Mouse (Mus musculus): ENCODE data around the gene Mpc2. TPM values are rescaled to one million over a fixed set of nuclear protein-coding genes. Genes with fewer than 3 reads are reported as not detected.

Gene Mpc2
- total and polyA plus RNA-seq, 2 experiments: 227 to 312 TPM

- no peaks in the 10 kb centered on the region; the same call in none of the 2 replicates for H3K4me1 ChIP-seq (ENCODE audit: control insufficient read depth, insufficient read depth, low read length)
- no peak for DNase-seq (ENCODE audit: extremely low read depth, low read depth, low spot score)
- no peak overlapping the region for H3K27ac ChIP-seq (replicated peaks; ENCODE audit: insufficient read depth, low read depth, low read length)
- peaks cover 20% of the 10 kb centered on the region; the same call in 1 of the 2 replicates for H3K79me2 ChIP-seq (ENCODE audit: control insufficient read depth, insufficient read depth, low read length)
- TF ChIP-seq POLR2A (IDR thresholded peaks at IDR 0.05; ENCODE audit: extremely low read depth, insufficient read depth, low read length) (no peak), CTCF (IDR thresholded peaks at IDR 0.05; ENCODE audit: low read depth, low read length) (no peak)
- no peak overlapping the region for H3K4me3 ChIP-seq (ENCODE audit: insufficient read depth, low read depth, low read length)
- no peak overlapping the region for H3K9ac ChIP-seq (ENCODE audit: low read depth, low read length)
- H3K27me3 ChIP-seq (ENCODE audit: control insufficient read depth, insufficient read depth, low read length): no peaks in the 10 kb centered on the region
- WGBS: 92% methylated on average over 3 of the region's 3 CpGs
- no peaks in the 10 kb centered on the region for H3K36me3 ChIP-seq (ENCODE audit: control insufficient read depth, insufficient read depth, low read length)
Measured at GRCm38 (mm10) chr1:165440788-165441187, 19.6 kb upstream of the Mpc2 start.

DNA sequence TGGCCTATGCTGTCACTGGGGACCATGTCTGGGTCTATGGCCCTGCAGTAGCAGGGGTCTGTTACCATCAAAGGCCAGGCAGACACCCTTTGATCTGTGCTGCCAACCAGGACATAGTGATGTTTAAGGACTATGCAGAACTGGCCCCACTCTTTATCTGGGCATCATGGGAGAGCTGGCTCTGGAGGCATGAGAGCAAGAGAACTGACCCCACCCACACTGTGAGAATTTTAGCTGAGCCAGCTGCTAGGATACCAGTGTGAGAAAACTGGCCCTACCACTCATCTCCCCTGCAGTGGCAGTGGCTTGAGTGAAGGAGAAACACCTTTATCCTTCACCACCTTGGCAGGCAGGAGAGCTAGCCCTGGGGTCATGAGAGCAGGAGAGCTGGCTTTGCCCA is 19.2 kb upstream of the Mpc2 start:
- H3K9ac ChIP-seq (ENCODE audit: low read depth, low read length): no peak overlapping the region
- no peaks in the 10 kb centered on the region for H3K27me3 ChIP-seq (ENCODE audit: control insufficient read depth, insufficient read depth, low read length)
- TF ChIP-seq POLR2A (IDR thresholded peaks at IDR 0.05; ENCODE audit: extremely low read depth, insufficient read depth, low read length) (no peak), CTCF (IDR thresholded peaks at IDR 0.05; ENCODE audit: low read depth, low read length) (no peak)
- peaks cover 20% of the 10 kb centered on the region; the same call in 1 of the 2 replicates for H3K79me2 ChIP-seq (ENCODE audit: control insufficient read depth, insufficient read depth, low read length)
- no peaks in the 10 kb centered on the region for H3K36me3 ChIP-seq (ENCODE audit: control insufficient read depth, insufficient read depth, low read length)
- H3K4me3 ChIP-seq (ENCODE audit: insufficient read depth, low read depth, low read length): no peak overlapping the region
- no peaks in the 10 kb centered on the region; the same call in none of the 2 replicates for H3K4me1 ChIP-seq (ENCODE audit: control insufficient read depth, insufficient read depth, low read length)
- no peak overlapping the region for H3K27ac ChIP-seq (replicated peaks; ENCODE audit: insufficient read depth, low read depth, low read length)
- no peak for DNase-seq (ENCODE audit: extremely low read depth, low read depth, low spot score)

DNA sequence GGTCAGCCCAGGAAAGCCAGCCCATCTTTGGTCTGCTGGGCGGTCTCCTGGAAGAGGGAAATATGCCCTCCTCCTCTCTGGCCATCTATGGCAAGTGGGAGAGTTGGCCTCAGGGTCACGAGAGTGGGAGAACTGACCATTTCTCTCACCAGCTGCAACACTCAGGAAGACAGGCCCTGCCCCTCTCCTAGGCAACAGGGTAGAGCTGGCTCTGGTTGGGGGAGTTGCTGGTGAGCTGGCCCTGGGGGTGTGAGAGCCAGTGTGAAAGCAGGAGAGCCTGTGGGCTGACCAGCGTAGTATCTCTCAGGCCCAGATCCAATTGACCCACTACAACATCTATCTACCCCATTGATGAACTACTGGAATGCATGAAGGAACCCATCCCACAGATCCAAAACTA is 18.7 kb upstream of the Mpc2 start:
- Histone ChIP-seq H3K79me2 (ENCODE audit: control insufficient read depth, insufficient read depth, low read length) (peaks cover 20% of the 10 kb centered on the region; the same call in 1 of the 2 replicates), H3K4me3 (ENCODE audit: insufficient read depth, low read depth, low read length) (no peak overlapping the region), H3K27me3 (ENCODE audit: control insufficient read depth, insufficient read depth, low read length) (no peaks in the 10 kb centered on the region), H3K9ac (ENCODE audit: low read depth, low read length) (no peak overlapping the region), H3K4me1 (ENCODE audit: control insufficient read depth, insufficient read depth, low read length) (no peaks in the 10 kb centered on the region; the same call in none of the 2 replicates), H3K36me3 (ENCODE audit: control insufficient read depth, insufficient read depth, low read length) (no peaks in the 10 kb centered on the region), H3K27ac (replicated peaks; ENCODE audit: insufficient read depth, low read depth, low read length) (no peak overlapping the region)
- no peak for DNase-seq (ENCODE audit: extremely low read depth, low read depth, low spot score)
- 87% methylated on average over 3 of the region's 3 CpGs for WGBS
- TF ChIP-seq POLR2A (IDR thresholded peaks at IDR 0.05; ENCODE audit: extremely low read depth, insufficient read depth, low read length) (no peak), CTCF (IDR thresholded peaks at IDR 0.05; ENCODE audit: low read depth, low read length) (no peak)

- Histone ChIP-seq H3K9ac (ENCODE audit: low read depth, low read length) (peak overlapping the region; percentile 96), H3K27me3 (ENCODE audit: control insufficient read depth, insufficient read depth, low read length) (no peaks in the 10 kb centered on the region), H3K36me3 (ENCODE audit: control insufficient read depth, insufficient read depth, low read length) (no peaks in the 10 kb centered on the region), H3K4me3 (ENCODE audit: insufficient read depth, low read depth, low read length) (peak overlapping the region; percentile 83), H3K79me2 (ENCODE audit: control insufficient read depth, insufficient read depth, low read length) (peaks cover 20% of the 10 kb centered on the region; the same call in 1 of the 2 replicates), H3K4me1 (ENCODE audit: control insufficient read depth, insufficient read depth, low read length) (no peaks in the 10 kb centered on the region; the same call in 1 of the 2 replicates), H3K27ac (replicated peaks; ENCODE audit: insufficient read depth, low read depth, low read length) (peak overlapping the region; percentile 71)
- DNase-seq (ENCODE audit: extremely low read depth, low read depth, low spot score): peak; percentile 89
- WGBS: 7% methylated on average over 7 of the region's 7 CpGs
- TF ChIP-seq POLR2A (IDR thresholded peaks at IDR 0.05; ENCODE audit: extremely low read depth, insufficient read depth, low read length) (no peak), CTCF (IDR thresholded peaks at IDR 0.05; ENCODE audit: low read depth, low read length) (no peak)
Measured at GRCm38 (mm10) chr1:165459041-165459502, 1.4 kb upstream of the Mpc2 start.

- Histone ChIP-seq H3K79me2 (ENCODE audit: control insufficient read depth, insufficient read depth, low read length) (peaks cover 20% of the 10 kb centered on the region; the same call in 1 of the 2 replicates), H3K27ac (replicated peaks; ENCODE audit: insufficient read depth, low read depth, low read length) (peak overlapping the region; percentile 71), H3K9ac (ENCODE audit: low read depth, low read length) (peak overlapping the region; percentile 96), H3K27me3 (ENCODE audit: control insufficient read depth, insufficient read depth, low read length) (no peaks in the 10 kb centered on the region), H3K4me3 (ENCODE audit: insufficient read depth, low read depth, low read length) (peak overlapping the region; percentile 83), H3K36me3 (ENCODE audit: control insufficient read depth, insufficient read depth, low read length) (no peaks in the 10 kb centered on the region), H3K4me1 (ENCODE audit: control insufficient read depth, insufficient read depth, low read length) (no peaks in the 10 kb centered on the region; the same call in 1 of the 2 replicates)
- no peak for TF ChIP-seq POLR2A (IDR thresholded peaks at IDR 0.05; ENCODE audit: extremely low read depth, insufficient read depth, low read length)
- WGBS: 0% methylated on average over 59 of the region's 60 CpGs
- no peak for DNase-seq (ENCODE audit: extremely low read depth, low read depth, low spot score)
Measured at GRCm38 (mm10) chr1:165459503-165460181, 795 bp upstream of the Mpc2 start.

Data from liver, adult 2 months (tissue).